ENCODE assay signal across 11 mouse cellular contexts in genomic region chr9:96537615-96537919, GRCm38 (mm10). TPM values are rescaled to one million over a fixed set of nuclear protein-coding genes. Genes with fewer than 3 reads are reported as not detected.
A peak's percentile ranks its signal among the peaks of the same experiment; 100 is the strongest.
DNase-seq lines count a peak whose midpoint lies in the region; ATAC-seq and TF ChIP-seq lines count a peak whose summit lies in the region.
"Had no signal": no experiment of that assay in that cellular context is flagged by ENCODE, and none has a peak within 500 bp of the region (broad histone marks: within the 10 kb centered on the region; RNA-seq: fewer than 3 reads in every experiment).

No protein-coding gene starts in this region.

- peaks cover 6% of the 10 kb centered on the region for H3K36me3 ChIP-seq in kidney, postnatal 0 days (ENCODE audit: insufficient read depth, low read length)
- H3K36me3 ChIP-seq in midbrain, embryonic 10.5 days = peaks cover 7% of the 10 kb centered on the region

- DNase-seq in frontal cortex, postnatal 10 days (ENCODE audit: low spot score in 2 of 2) = no peak
- no peak for DNase-seq in kidney, postnatal 0 days (ENCODE audit: low spot score)
- DNase-seq in kidney, adult 8-10 months = no peak
- peak; percentile 49 for DNase-seq in ZHBTc4 (ENCODE audit: low read depth, low spot score)
- peak; percentile 14 for DNase-seq in neural tube, embryonic 10.5 days (ENCODE audit: extremely low spot score, low spot score)
- DNase-seq in embryo, embryonic 11 days = no peak
- no peak for DNase-seq in midbrain, embryonic 10.5 days (ENCODE audit: low spot score)
- DNase-seq: B cell, adult 2 months; kidney, postnatal 10 days; spleen, adult 18-20 months had no signal

- H3K4me3 ChIP-seq in kidney, postnatal 0 days (replicated peaks; ENCODE audit: low read depth, low read length) = no peak overlapping the region
- H3K4me3 ChIP-seq in midbrain, embryonic 10.5 days = no peak overlapping the region

- H3K4me2 ChIP-seq in kidney, postnatal 0 days (ENCODE audit: low read length) = peak overlapping the region; percentile 76

- H3K27ac ChIP-seq in kidney, postnatal 0 days = peak overlapping the region; percentile 78
- H3K27ac ChIP-seq in midbrain, embryonic 10.5 days (replicated peaks) = no peak overlapping the region

- 74% methylated on average over 6 of the region's 6 CpGs for WGBS in kidney, postnatal 0 days
- WGBS in midbrain, embryonic 10.5 days = 92% methylated on average over 6 of the region's 6 CpGs

- no peaks in the 10 kb centered on the region for H3K9me3 ChIP-seq in kidney, postnatal 0 days (replicated peaks; ENCODE audit: low read length)
- no peaks in the 10 kb centered on the region for H3K9me3 ChIP-seq in midbrain, embryonic 10.5 days (replicated peaks)

- ATAC-seq in frontal cortex, adult (ENCODE audit: low TSS enrichment) = peak; percentile 14; the same call in 1 of the 2 replicates
- no peak for ATAC-seq in kidney, postnatal 0 days (replicated peaks; ENCODE audit: low FRiP score, low read depth)

- TF ChIP-seq CTCF in kidney, postnatal 0 days (IDR thresholded peaks at IDR 0.05; ENCODE audit: low read depth) = no peak

- H3K27me3 ChIP-seq in kidney, postnatal 0 days (ENCODE audit: insufficient read depth, low read length) = no peaks in the 10 kb centered on the region
- H3K27me3 ChIP-seq in midbrain, embryonic 10.5 days (ENCODE audit: low read depth, poor library complexity, severe bottlenecking) = no peaks in the 10 kb centered on the region

- peak overlapping the region; percentile 76; the same call in 1 of the 2 replicates for H3K9ac ChIP-seq in kidney, postnatal 0 days (ENCODE audit: low read depth, low read length)

- H3K4me1 ChIP-seq in kidney, postnatal 0 days (replicated peaks; ENCODE audit: insufficient read depth, low read length) = no peaks in the 10 kb centered on the region; the same call in 1 of the 2 replicates
- peaks cover 12% of the 10 kb centered on the region for H3K4me1 ChIP-seq in midbrain, embryonic 10.5 days

RNA-seq across cellular contexts. Expression of gene Gm28729, which starts 12.5 kb away (rescaled TPM):
- polyA plus RNA-seq in kidney, postnatal 0 days (2015; fragmentation: Nextera tagmentation; extraction: Ambion mirVana) = 0.09 TPM in 1 of 2 replicates, not detected in the other
- not detected in 2 replicates for polyA plus RNA-seq in midbrain, embryonic 10.5 days (2016; fragmentation: Nextera tagmentation; extraction: Ambion mirVana)

RNA-seq across cellular contexts. Expression of gene Rnf7, which starts 59.1 kb away (rescaled TPM):
- polyA plus RNA-seq in kidney, postnatal 0 days (2015; fragmentation: Nextera tagmentation; extraction: Ambion mirVana) = 241 and 255 TPM in 2 replicates
- 280 and 283 TPM in 2 replicates for polyA plus RNA-seq in midbrain, embryonic 10.5 days (2016; fragmentation: Nextera tagmentation; extraction: Ambion mirVana)

Comparison
In these comparisons a context has a peak if more than half of its experiments do, and no peak if none do; other contexts are left out.
1. DNase-seq: peak in ZHBTc4 (single experiment) and neural tube, embryonic 10.5 days (single experiment); none in frontal cortex, postnatal 10 days (0 of 2), kidney, postnatal 0 days (single experiment), kidney, adult 8-10 months (0 of 2), embryo, embryonic 11 days (single experiment) and midbrain, embryonic 10.5 days (single experiment).